Mouse (Mus musculus) neural tube, embryonic 15.5 days (tissue): ENCODE measurements around the gene Camsap1. TPM values are rescaled to one million over a fixed set of nuclear protein-coding genes. Genes with fewer than 3 reads are reported as not detected.

ENCODE experiments used
- ATAC-seq: fragments of 200-750 bp; cut with Nextera tagmentation; 2 replicates; pipeline ENCODE4 v1.8.0; 2017; ENCODE audit warnings: mild to moderate bottlenecking, moderate TSS enrichment, moderate library complexity; ENCODE audit not compliant: low FRiP score
- H3K27ac ChIP-seq: fragments of 300-500 bp; sonication (generic); replicated peaks from 2 replicates; pipeline ENCODE4 v1.5.1; 2015; ENCODE audit warnings: mild to moderate bottlenecking, inconsistent platforms
- H3K27me3 ChIP-seq: fragments of 300-500 bp; sonication (generic); replicated peaks from 2 replicates; pipeline ENCODE4 v1.6.1; 2015; ENCODE audit warnings: inconsistent platforms
- H3K36me3 ChIP-seq: fragments of 300-500 bp; sonication (generic); 2 replicates; pipeline ENCODE4 v1.6.1; 2015; ENCODE audit warnings: inconsistent platforms
- H3K4me1 ChIP-seq: fragments of 300-500 bp; sonication (generic); 2 replicates; pipeline ENCODE4 v1.6.1; 2015; ENCODE audit warnings: inconsistent platforms
- H3K4me2 ChIP-seq: fragments of 300-500 bp; sonication (generic); 2 replicates; pipeline ENCODE4 v1.6.1; 2015; ENCODE audit warnings: inconsistent platforms, mild to moderate bottlenecking, moderate library complexity
- H3K4me3 ChIP-seq: fragments of 300-500 bp; sonication (generic); replicated peaks from 2 replicates; pipeline ENCODE4 v1.5.1; 2015; ENCODE audit warnings: mild to moderate bottlenecking, inconsistent platforms
- H3K9ac ChIP-seq: fragments of 300-500 bp; sonication (generic); replicated peaks from 2 replicates; pipeline ENCODE4 v1.6.1; 2015; ENCODE audit warnings: mild to moderate bottlenecking, inconsistent platforms
- H3K9me3 ChIP-seq: fragments of 300-500 bp; sonication (generic); replicated peaks from 2 replicates; pipeline ENCODE4 v1.6.1; 2016; ENCODE audit warnings: inconsistent platforms
- WGBS: fragments of 180-500 bp; shearing (Covaris S2); methylation state at CpG from one replicate; pipeline ENCODE4 v1.1.7; 2015; ENCODE audit warnings: mixed read lengths; 5-methylcytosine and 5-hydroxymethylcytosine counted together
- polyA plus RNA-seq: library from polyadenylated mRNA; unstranded; fragments of >200 nt; fragmentation: Nextera tagmentation; extraction: Ambion mirVana; gene quantifications from 2 replicates; pipeline ENCODE4 v1.2.1, GENCODE M21; 2015

The Camsap1 gene
- polyA plus RNA-seq, 1 experiment from 2014 or later = 61.6 TPM

GRCm38 (mm10) chr2:25919972-25920371 lies 63.1 kb downstream of the Camsap1 start:
- Histone ChIP-seq H3K27ac (no peak overlapping the region), H3K4me2 (no peak overlapping the region), H3K4me1 (peaks cover 12% of the 10 kb centered on the region; the same call in 1 of the 2 replicates), H3K36me3 (0 out of 2 replicates have a peak, but pooled peaks cover 5% of the 10 kb centered on the region), H3K4me3 (no peak overlapping the region), H3K9ac (no peak overlapping the region), H3K27me3 (no peaks in the 10 kb centered on the region), H3K9me3 (no peaks in the 10 kb centered on the region)
- 59% methylated on average over 3 of the region's 3 CpGs for WGBS
- ATAC-seq = no peak

DNA sequence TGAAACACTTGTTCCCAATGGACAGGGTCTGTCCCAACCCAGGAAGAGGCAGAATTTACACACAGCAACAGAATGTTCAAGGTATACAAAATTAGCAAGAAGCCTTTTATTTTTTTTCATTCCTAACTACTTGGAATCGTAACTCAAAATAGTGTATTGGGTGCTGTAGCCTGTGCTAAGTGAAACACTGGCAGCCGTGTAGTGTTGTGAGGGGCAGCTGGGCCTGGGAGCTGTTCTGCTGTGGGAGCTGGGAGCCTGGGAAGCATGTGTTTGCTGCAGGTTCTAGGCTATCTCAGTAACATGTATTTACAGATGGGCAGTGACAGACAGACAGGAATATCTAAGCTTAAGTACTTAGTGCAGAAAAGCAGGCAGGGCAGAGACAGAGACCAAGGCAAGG lies 64.7 kb downstream of the Camsap1 start:
- peaks cover 12% of the 10 kb centered on the region; the same call in 1 of the 2 replicates for H3K4me1 ChIP-seq

GRCm38 (mm10) chr2:25914821-25915220 lies 68.3 kb downstream of the Camsap1 start:
- H3K27me3 ChIP-seq = no peaks in the 10 kb centered on the region
- peaks cover 8% of the 10 kb centered on the region; the same call in 1 of the 2 replicates for H3K36me3 ChIP-seq
- no peak overlapping the region for H3K9ac ChIP-seq
- H3K4me2 ChIP-seq = no peak overlapping the region
- peaks cover 3% of the 10 kb centered on the region; the same call in 1 of the 2 replicates for H3K4me1 ChIP-seq
- H3K27ac ChIP-seq = no peak overlapping the region
- H3K4me3 ChIP-seq = no peak overlapping the region
- 92% methylated on average over 5 of the region's 5 CpGs for WGBS
- ATAC-seq = no peak
- no peaks in the 10 kb centered on the region for H3K9me3 ChIP-seq

More for the DNA sequence above, 64.7 kb downstream of the Camsap1 start:
- 0 out of 2 replicates have a peak, but pooled peaks cover 2% of the 10 kb centered on the region for H3K36me3 ChIP-seq
- H3K4me3 ChIP-seq = no peak overlapping the region
- WGBS = 69% methylated on average over 2 of the region's 2 CpGs
- H3K27me3 ChIP-seq = no peaks in the 10 kb centered on the region
- H3K9ac ChIP-seq = no peak overlapping the region
- no peak for ATAC-seq
- H3K4me2 ChIP-seq = no peak overlapping the region
- H3K27ac ChIP-seq = no peak overlapping the region
- no peaks in the 10 kb centered on the region for H3K9me3 ChIP-seq

DNA sequence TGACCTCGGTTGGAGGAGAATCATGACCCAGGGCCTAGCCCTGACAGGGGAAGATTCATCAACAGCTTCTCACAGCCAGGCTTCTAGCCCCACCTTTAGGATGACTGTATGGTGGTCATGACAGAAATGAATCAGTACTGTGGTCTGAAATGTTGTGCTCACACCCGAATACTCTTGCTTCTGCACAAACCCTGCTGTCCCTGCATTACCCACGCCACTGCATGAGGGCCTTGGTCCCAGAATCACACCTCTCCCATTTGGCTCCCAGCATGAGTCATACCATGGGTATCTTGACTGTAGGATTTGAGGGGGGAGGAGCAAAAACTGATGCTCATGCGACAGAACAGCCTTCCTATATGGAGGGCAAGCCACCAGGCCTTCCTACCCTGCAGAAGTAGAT lies 68.9 kb downstream of the Camsap1 start:
- no peak for ATAC-seq
- Histone ChIP-seq H3K27ac (no peak overlapping the region), H3K36me3 (peaks cover 8% of the 10 kb centered on the region; the same call in 1 of the 2 replicates), H3K9me3 (no peaks in the 10 kb centered on the region), H3K9ac (no peak overlapping the region), H3K4me3 (no peak overlapping the region), H3K27me3 (no peaks in the 10 kb centered on the region), H3K4me1 (peaks cover 3% of the 10 kb centered on the region; the same call in 1 of the 2 replicates), H3K4me2 (no peak overlapping the region)
- WGBS = 85% methylated on average over 4 of the region's 4 CpGs

GRCm38 (mm10) chr2:25913247-25913646 lies 69.8 kb downstream of the Camsap1 start:
- H3K9me3 ChIP-seq = no peaks in the 10 kb centered on the region
- peaks cover 3% of the 10 kb centered on the region; the same call in 1 of the 2 replicates for H3K4me1 ChIP-seq
- no peak overlapping the region for H3K4me2 ChIP-seq
- H3K4me3 ChIP-seq = no peak overlapping the region
- H3K27me3 ChIP-seq = no peaks in the 10 kb centered on the region
- H3K27ac ChIP-seq = no peak overlapping the region
- WGBS = 46% methylated on average over 2 of the region's 2 CpGs
- peaks cover 8% of the 10 kb centered on the region; the same call in 1 of the 2 replicates for H3K36me3 ChIP-seq
- no peak for ATAC-seq
- no peak overlapping the region for H3K9ac ChIP-seq

DNA sequence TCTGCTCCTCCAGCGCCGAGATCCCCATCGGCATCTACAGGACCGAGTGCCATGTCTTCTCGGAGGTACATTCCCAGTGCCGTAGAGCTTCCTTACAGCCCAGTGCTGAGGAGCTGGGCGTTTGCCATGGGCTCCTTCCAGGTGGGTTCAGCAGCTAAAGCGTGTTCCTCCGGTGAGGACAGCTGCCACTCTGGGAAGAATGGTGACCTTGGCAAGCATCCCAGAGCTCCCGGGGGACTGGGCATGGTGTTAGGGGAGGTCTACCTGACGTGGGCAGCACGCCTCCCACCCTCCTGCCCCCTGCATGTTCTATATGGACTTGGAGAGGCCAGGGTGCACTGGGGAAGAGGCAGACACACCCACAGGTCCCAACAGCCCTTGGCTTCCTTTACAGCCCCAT lies 73.2 kb downstream of the Camsap1 start:
- Histone ChIP-seq H3K9ac (no peak overlapping the region), H3K4me2 (no peak overlapping the region), H3K27me3 (no peaks in the 10 kb centered on the region), H3K4me1 (no peaks in the 10 kb centered on the region), H3K27ac (no peak overlapping the region), H3K4me3 (no peak overlapping the region), H3K36me3 (peaks cover 8% of the 10 kb centered on the region; the same call in 1 of the 2 replicates), H3K9me3 (no peaks in the 10 kb centered on the region)
- WGBS = 85% methylated on average over 12 of the region's 12 CpGs
- no peak for ATAC-seq

- Histone ChIP-seq H3K9ac (no peak overlapping the region), H3K9me3 (no peaks in the 10 kb centered on the region)
Observed at GRCm38 (mm10) chr2:25898970-25899369, 84.1 kb downstream of the Camsap1 start.

DNA sequence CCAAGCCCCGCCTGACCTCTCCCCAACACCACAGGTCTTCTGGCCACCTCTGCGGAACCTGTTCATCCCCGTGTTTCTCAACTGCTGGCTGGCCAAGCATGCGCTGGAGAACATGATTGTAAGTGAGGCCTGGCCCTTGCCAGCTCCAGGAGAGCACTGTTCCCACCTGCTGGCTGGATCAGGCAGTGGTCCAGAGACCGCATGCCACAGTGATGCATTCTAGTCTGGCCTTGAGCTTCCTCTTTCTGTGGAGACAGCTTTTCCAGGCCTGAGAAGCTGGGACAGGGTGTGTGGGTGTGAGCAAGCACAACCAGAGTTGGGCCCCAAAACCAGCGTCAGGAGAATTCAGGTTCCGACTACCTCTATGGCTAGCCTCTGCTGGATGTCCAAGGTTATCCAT lies 90.6 kb downstream of the Camsap1 start:
- Histone ChIP-seq H3K27me3 (no peaks in the 10 kb centered on the region), H3K4me1 (no peaks in the 10 kb centered on the region), H3K36me3 (no peaks in the 10 kb centered on the region; the same call in 1 of the 2 replicates), H3K9me3 (no peaks in the 10 kb centered on the region), H3K9ac (no peak overlapping the region), H3K4me2 (no peak overlapping the region), H3K27ac (no peak overlapping the region), H3K4me3 (no peak overlapping the region)
- no peak for ATAC-seq
- WGBS = 90% methylated on average over 7 of the region's 7 CpGs

More at GRCm38 (mm10) chr2:25898970-25899369, 84.1 kb downstream of the Camsap1 start:
- no peak for ATAC-seq
- H3K4me3 ChIP-seq = no peak overlapping the region
- H3K4me1 ChIP-seq = no peaks in the 10 kb centered on the region
- no peak overlapping the region for H3K4me2 ChIP-seq
- H3K27ac ChIP-seq = no peak overlapping the region
- peaks cover 6% of the 10 kb centered on the region; the same call in 1 of the 2 replicates for H3K36me3 ChIP-seq
- WGBS = 84% methylated on average over 9 of the region's 9 CpGs
- no peaks in the 10 kb centered on the region for H3K27me3 ChIP-seq

DNA sequence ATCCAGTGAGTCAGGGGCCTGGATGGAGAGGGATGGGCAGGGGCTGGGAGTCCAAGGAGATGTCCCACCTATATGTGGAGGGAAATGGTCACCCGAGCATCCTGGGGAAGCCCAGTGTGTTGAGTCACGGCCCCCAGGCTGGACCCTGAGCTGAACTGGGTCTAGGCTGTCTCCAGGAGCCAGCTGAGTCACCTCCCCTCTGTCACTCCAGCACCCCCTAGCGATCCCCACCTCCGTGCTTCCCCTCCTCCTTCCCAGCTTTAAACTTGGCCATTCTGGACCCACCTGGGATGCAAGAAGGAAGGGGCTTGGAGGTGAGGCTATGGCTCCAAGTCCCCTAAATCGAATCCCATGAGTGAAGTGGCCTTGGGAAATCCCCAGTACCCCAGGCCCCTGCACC lies 94.9 kb downstream of the Camsap1 start:
- no peak overlapping the region for H3K4me3 ChIP-seq
- no peaks in the 10 kb centered on the region for H3K4me1 ChIP-seq
- no peak for ATAC-seq
- 71% methylated on average over 5 of the region's 5 CpGs for WGBS
- no peak overlapping the region for H3K27ac ChIP-seq
- H3K36me3 ChIP-seq = no peaks in the 10 kb centered on the region
- H3K9ac ChIP-seq = no peak overlapping the region
- H3K27me3 ChIP-seq = no peaks in the 10 kb centered on the region
- no peaks in the 10 kb centered on the region for H3K9me3 ChIP-seq
- no peak overlapping the region for H3K4me2 ChIP-seq

DNA sequence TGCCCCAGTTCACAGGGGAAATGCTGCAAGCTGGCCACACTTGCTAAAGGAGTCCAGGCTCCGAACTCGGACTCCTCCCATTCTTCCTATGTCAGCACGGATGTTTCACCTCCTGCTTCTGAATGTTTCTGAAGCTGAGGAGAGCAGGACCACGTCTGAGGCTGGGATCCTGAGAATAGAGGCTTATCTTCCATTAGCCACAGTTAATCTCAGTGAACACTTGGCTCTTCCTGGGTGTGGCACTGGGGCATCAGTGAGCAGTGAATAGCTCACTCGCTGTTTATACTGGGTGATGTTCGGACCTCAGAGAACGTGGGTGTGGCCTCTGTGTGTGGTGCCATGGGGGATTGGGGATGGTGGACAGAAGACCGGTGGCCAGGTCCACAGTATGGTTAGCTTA lies 95.9 kb downstream of the Camsap1 start:
- no peak for ATAC-seq
- Histone ChIP-seq H3K27ac (no peak overlapping the region), H3K9me3 (no peaks in the 10 kb centered on the region), H3K4me1 (no peaks in the 10 kb centered on the region), H3K4me3 (no peak overlapping the region), H3K9ac (no peak overlapping the region), H3K27me3 (no peaks in the 10 kb centered on the region), H3K36me3 (no peaks in the 10 kb centered on the region; the same call in 1 of the 2 replicates), H3K4me2 (no peak overlapping the region)
- WGBS = 74% methylated on average over 8 of the region's 8 CpGs

GRCm38 (mm10) chr2:25884756-25885155 lies 98.3 kb downstream of the Camsap1 start:
- Histone ChIP-seq H3K27ac (no peak overlapping the region), H3K27me3 (no peaks in the 10 kb centered on the region), H3K9me3 (no peaks in the 10 kb centered on the region), H3K4me2 (no peak overlapping the region), H3K4me1 (no peaks in the 10 kb centered on the region), H3K4me3 (no peak overlapping the region), H3K36me3 (no peaks in the 10 kb centered on the region; the same call in 1 of the 2 replicates), H3K9ac (no peak overlapping the region)
- 90% methylated on average over 3 of the region's 3 CpGs for WGBS
- no peak for ATAC-seq

DNA sequence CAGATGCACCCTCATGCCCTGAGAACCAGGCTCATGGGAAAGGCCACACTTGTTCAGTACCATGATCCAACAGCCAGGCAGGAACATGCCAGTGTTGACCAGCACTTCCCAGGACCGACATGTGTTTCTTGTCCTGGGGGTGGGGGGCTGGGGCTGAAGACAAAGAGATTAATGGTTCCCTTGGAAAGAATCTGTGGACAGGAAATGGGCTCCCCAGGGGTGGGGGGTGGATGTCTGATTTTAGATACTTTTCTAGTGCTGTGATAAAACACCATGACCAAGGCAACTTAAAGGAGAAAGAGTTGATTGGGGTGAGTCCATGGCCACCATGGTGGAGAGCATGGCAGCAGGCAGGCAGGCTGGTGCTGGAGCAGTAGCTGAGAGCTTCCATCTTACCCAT lies 100.8 kb downstream of the Camsap1 start:
- H3K4me2 ChIP-seq = no peak overlapping the region
- 67% methylated on average over 1 of the region's 1 CpGs for WGBS
- peaks cover 6% of the 10 kb centered on the region; the same call in 1 of the 2 replicates for H3K27me3 ChIP-seq
- no peaks in the 10 kb centered on the region; the same call in 1 of the 2 replicates for H3K36me3 ChIP-seq
- H3K9me3 ChIP-seq = no peaks in the 10 kb centered on the region
- H3K9ac ChIP-seq = no peak overlapping the region
- ATAC-seq = no peak
- no peak overlapping the region for H3K4me3 ChIP-seq
- H3K27ac ChIP-seq = no peak overlapping the region
- peaks cover 20% of the 10 kb centered on the region for H3K4me1 ChIP-seq
